Mouse (Mus musculus) myocyte (in vitro differentiated cells): ENCODE measurements around the gene Serpina3a.

Experiments
- CEBPB ChIP-seq: IDR thresholded peaks from 2 replicates; pipeline ENCODE4 v1.6.1; 2011; ENCODE audit warnings: mild to moderate bottlenecking, moderate library complexity; ENCODE audit not compliant: poor library complexity, insufficient read depth, severe bottlenecking
- E2F4 ChIP-seq: IDR thresholded peaks from one replicate; pipeline ENCODE4 v1.6.1; 2011; ENCODE audit warnings: mild to moderate bottlenecking, control low read depth, moderate library complexity; ENCODE audit not compliant: insufficient read depth
- MAX ChIP-seq: IDR thresholded peaks from one replicate; pipeline ENCODE4 v1.6.1; 2011; ENCODE audit warnings: low read depth, mild to moderate bottlenecking, control low read depth
- MYOD1 ChIP-seq, 3 experiments: IDR thresholded peaks; one replicate each; pipeline ENCODE4 v1.6.1; 2011; ENCODE audit warnings: control low read depth in 2 of 3, low read depth in 2 of 3, mild to moderate bottlenecking in 2 of 3, moderate library complexity in 1 of 3; ENCODE audit not compliant: insufficient read length in 2 of 3, control insufficient read depth in 1 of 3
- POLR2A ChIP-seq: IDR thresholded peaks from one replicate; pipeline ENCODE4 v1.6.1; 2011; ENCODE audit warnings: low read depth, mild to moderate bottlenecking, control low read depth, moderate library complexity; ENCODE audit not compliant: insufficient read length
- POLR2AphosphoS2 ChIP-seq: IDR thresholded peaks from one replicate; pipeline ENCODE4 v1.6.1; 2011; ENCODE audit warnings: low read depth, control low read depth; ENCODE audit not compliant: insufficient read length
- REST ChIP-seq: IDR thresholded peaks from one replicate; pipeline ENCODE4 v1.6.1; 2011; ENCODE audit warnings: mild to moderate bottlenecking, control low read depth, moderate library complexity; ENCODE audit not compliant: insufficient read depth, insufficient read length
- TCF12 ChIP-seq: IDR thresholded peaks from one replicate; pipeline ENCODE4 v1.6.1; 2011; ENCODE audit warnings: mild to moderate bottlenecking, control low read depth; ENCODE audit not compliant: poor library complexity, insufficient read depth, severe bottlenecking
- TCF3 ChIP-seq: IDR thresholded peaks from one replicate; pipeline ENCODE4 v1.6.1; 2011; ENCODE audit warnings: low read depth, control low read depth; ENCODE audit not compliant: insufficient read length
- USF1 ChIP-seq: IDR thresholded peaks from one replicate; pipeline ENCODE4 v1.6.1; 2011; ENCODE audit warnings: low read depth, mild to moderate bottlenecking, control low read depth, moderate library complexity

GRCm38 (mm10) chr12:104143286-104143685 lies 30.8 kb downstream of the Serpina3a start:
- TF ChIP-seq POLR2A (no peak), TCF12 (no peak), MYOD1 (IDR thresholded peaks at IDR 0.05; ENCODE audit: control insufficient read depth in 1 of 3, insufficient read length in 2 of 3, low read depth in 2 of 3) (no peak), E2F4 (no peak), CEBPB (no peak), USF1 (no peak), MAX (no peak), TCF3 (no peak), REST (no peak), POLR2AphosphoS2 (no peak)
